Mouse (Mus musculus) C2C12 (cell line): ENCODE data around the gene Ube2d2b. TPM values are rescaled to one million over a fixed set of nuclear protein-coding genes. Genes with fewer than 3 reads are reported as not detected.

Source experiments
- H3K27me3 ChIP-seq: one replicate; pipeline ENCODE4 v1.6.1; 2011; ENCODE audit not compliant: control insufficient read depth, insufficient read depth, insufficient read length
- H3K36me3 ChIP-seq: one replicate; pipeline ENCODE4 v1.6.1; 2011; ENCODE audit not compliant: control insufficient read depth, insufficient read depth
- H3K4me3 ChIP-seq: one replicate; pipeline ENCODE4 v1.5.1; 2011; ENCODE audit warnings: mild to moderate bottlenecking, control low read depth; ENCODE audit not compliant: poor library complexity, insufficient read depth, severe bottlenecking
- H3K79me2 ChIP-seq: one replicate; pipeline ENCODE4 v1.6.1; 2011; ENCODE audit not compliant: control insufficient read depth, insufficient read depth
- H3K79me3 ChIP-seq: one replicate; pipeline ENCODE4 v1.6.1; 2011; ENCODE audit warnings: low read depth, control low read depth
- H3ac ChIP-seq: one replicate; pipeline ENCODE3; 2011; ENCODE audit warnings: low read depth; ENCODE audit not compliant: control insufficient read depth, insufficient read length
- CEBPB ChIP-seq: IDR thresholded peaks from one replicate; pipeline ENCODE4 v1.6.1; 2011; ENCODE audit warnings: low read depth, mild to moderate bottlenecking, control low read depth, moderate library complexity
- CTCF ChIP-seq: IDR thresholded peaks from one replicate; pipeline ENCODE4 v1.5.1; 2011; ENCODE audit not compliant: control insufficient read depth, insufficient read depth, insufficient read length
- FOSL1 ChIP-seq: IDR thresholded peaks from one replicate; pipeline ENCODE4 v1.8.0; 2011; ENCODE audit warnings: mild to moderate bottlenecking, low read length; ENCODE audit not compliant: poor library complexity, insufficient read depth, severe bottlenecking
- MAX ChIP-seq: IDR thresholded peaks from one replicate; pipeline ENCODE4 v1.6.1; 2011; ENCODE audit warnings: mild to moderate bottlenecking, control low read depth
- MYOD1 ChIP-seq: IDR thresholded peaks from one replicate; pipeline ENCODE4 v1.6.1; 2011; ENCODE audit warnings: low read depth; ENCODE audit not compliant: control insufficient read depth, insufficient read length
- MYOG ChIP-seq: IDR thresholded peaks from one replicate; pipeline ENCODE4 v1.6.1; 2011; ENCODE audit not compliant: control insufficient read depth, insufficient read length; ENCODE audit errors: extremely low read depth
- USF1 ChIP-seq: IDR thresholded peaks from one replicate; pipeline ENCODE4 v1.6.1; 2011; ENCODE audit warnings: low read depth, mild to moderate bottlenecking, control low read depth, moderate library complexity
- polyA plus RNA-seq: library from polyadenylated mRNA; unstranded; fragments of >200 nt; fragmentation: generic; extraction: Trizol; gene quantifications from one replicate; pipeline ENCODE4 v1.2.1, GENCODE M21; 2012; ENCODE audit warnings: missing spikeins

Gene Ube2d2b
- polyA plus RNA-seq, 1 experiment = 0.09 TPM

DNA sequence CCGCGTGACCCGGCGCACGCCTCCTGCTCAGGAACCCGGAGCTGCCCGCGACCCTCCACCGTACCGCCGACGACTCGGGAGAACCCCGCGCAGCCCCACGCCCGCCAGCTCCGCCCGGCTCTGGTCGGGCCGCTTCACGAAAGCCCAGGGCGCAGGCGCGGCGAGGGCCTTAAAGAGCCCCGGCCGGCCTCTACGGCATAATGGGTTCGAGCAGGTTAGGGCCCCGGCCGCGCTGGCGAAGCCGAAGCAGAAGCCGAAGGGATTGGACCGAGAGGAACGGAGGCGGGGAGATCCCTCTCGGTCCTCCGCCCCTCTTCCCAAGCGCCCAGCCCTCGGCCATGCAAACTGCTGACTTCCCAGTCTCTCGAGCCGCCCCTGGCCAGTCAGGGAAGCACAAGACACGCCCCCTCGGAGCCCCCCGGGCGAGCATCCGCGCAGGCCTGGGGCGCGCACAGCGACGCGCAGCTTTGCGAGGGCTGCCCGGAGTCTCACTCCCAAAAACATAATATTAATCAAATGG lies 39.1 kb downstream of the Ube2d2b start:
- H3K27me3 ChIP-seq = no peaks in the 10 kb centered on the region
- H3K4me3 ChIP-seq = peak overlapping the region; percentile 57
- peak overlapping the region; percentile 82 for H3ac ChIP-seq
- H3K36me3 ChIP-seq = no peaks in the 10 kb centered on the region
- no peak for TF ChIP-seq MAX
- no peak for TF ChIP-seq USF1
- TF ChIP-seq MYOD1 = no peak
- TF ChIP-seq CEBPB = no peak
- no peak for TF ChIP-seq FOSL1
- TF ChIP-seq CTCF = no peak
- no peak for TF ChIP-seq MYOG
- H3K79me3 ChIP-seq = peaks cover 37% of the 10 kb centered on the region
- H3K79me2 ChIP-seq = peaks cover 44% of the 10 kb centered on the region

DNA sequence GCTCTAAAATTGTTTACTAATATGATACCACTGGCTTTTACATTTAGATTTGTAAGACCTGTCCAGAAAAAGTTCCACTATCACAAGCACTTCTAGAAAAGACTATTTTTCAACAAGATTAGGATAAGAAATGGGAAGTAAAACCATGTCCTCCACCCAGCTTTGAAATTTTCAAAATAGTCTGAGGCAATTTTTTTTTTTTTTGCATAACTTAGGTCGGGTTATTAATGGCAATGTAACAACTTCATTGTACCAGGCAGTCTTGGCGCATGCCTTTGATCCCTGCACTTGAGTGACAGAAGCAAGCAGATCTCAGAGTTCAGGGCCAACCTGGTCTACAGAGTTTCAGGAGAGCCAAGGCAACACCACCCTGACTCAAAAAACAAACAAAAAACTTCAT lies 39.8 kb downstream of the Ube2d2b start:
- no peak for TF ChIP-seq CEBPB
- TF ChIP-seq MYOD1 = no peak
- TF ChIP-seq CTCF = no peak
- TF ChIP-seq FOSL1 = no peak
- TF ChIP-seq MAX = no peak
- no peak for TF ChIP-seq USF1
- no peak for TF ChIP-seq MYOG
- Histone ChIP-seq H3K4me3 (no peak overlapping the region), H3K79me3 (peaks cover 30% of the 10 kb centered on the region), H3K79me2 (peaks cover 37% of the 10 kb centered on the region), H3K36me3 (no peaks in the 10 kb centered on the region), H3K27me3 (no peaks in the 10 kb centered on the region), H3ac (no peak overlapping the region)

DNA sequence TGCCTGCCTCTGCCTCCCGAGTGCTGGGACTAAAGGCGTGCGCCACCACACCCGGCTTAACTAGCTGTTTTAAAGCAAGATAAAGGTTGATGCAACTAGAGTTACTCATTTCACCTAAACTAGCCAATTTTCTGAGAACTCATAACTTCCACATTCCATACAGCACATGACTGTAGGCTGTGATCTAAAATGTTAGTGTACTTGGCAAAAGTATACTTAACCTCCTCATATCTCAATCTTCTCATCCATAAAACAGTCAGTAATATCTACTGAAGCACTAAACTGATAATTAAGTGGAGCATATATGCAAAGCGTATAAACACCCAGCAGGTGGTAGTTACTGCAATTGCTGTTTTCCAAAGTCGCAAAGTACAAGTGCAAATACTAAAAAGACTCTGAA lies 43.4 kb downstream of the Ube2d2b start:
- no peaks in the 10 kb centered on the region for H3K27me3 ChIP-seq
- TF ChIP-seq MAX = no peak
- TF ChIP-seq FOSL1 = no peak
- no peak for TF ChIP-seq USF1
- no peak for TF ChIP-seq CTCF
- TF ChIP-seq MYOD1 = no peak

DNA sequence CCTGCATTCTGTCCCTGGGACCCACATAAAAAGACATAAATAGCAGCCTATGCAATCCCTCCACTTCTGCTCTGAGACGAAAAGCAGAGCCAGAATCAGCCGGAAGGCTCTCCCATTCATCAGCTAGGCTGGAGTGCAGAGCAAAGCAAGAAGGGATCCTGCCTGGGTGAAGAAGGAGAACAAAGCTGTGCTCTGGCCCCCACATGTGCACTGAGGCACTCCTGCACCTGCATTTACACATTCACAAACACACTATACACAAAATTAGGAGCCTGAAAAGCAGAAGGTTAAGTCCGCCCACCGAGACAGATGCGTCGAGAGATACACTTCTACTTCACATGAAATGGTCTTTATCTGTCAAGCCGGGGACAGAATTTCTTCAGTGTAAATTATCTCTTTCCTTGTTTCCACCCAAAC lies 44.0 kb downstream of the Ube2d2b start:
- Histone ChIP-seq H3K79me2 (no peaks in the 10 kb centered on the region), H3K79me3 (no peaks in the 10 kb centered on the region), H3K27me3 (no peaks in the 10 kb centered on the region), H3ac (no peak overlapping the region), H3K36me3 (no peaks in the 10 kb centered on the region), H3K4me3 (no peak overlapping the region)
- TF ChIP-seq MYOD1 = no peak
- no peak for TF ChIP-seq CTCF
- TF ChIP-seq USF1 = no peak
- no peak for TF ChIP-seq CEBPB
- no peak for TF ChIP-seq MYOG
- TF ChIP-seq FOSL1 = no peak
- TF ChIP-seq MAX = no peak

More for the DNA sequence above, 43.4 kb downstream of the Ube2d2b start:
- H3K4me3 ChIP-seq = no peak overlapping the region
- no peaks in the 10 kb centered on the region for H3K36me3 ChIP-seq
- H3K79me2 ChIP-seq = peaks cover under 1% of the 10 kb centered on the region
- H3K79me3 ChIP-seq = no peaks in the 10 kb centered on the region
- H3ac ChIP-seq = no peak overlapping the region

DNA sequence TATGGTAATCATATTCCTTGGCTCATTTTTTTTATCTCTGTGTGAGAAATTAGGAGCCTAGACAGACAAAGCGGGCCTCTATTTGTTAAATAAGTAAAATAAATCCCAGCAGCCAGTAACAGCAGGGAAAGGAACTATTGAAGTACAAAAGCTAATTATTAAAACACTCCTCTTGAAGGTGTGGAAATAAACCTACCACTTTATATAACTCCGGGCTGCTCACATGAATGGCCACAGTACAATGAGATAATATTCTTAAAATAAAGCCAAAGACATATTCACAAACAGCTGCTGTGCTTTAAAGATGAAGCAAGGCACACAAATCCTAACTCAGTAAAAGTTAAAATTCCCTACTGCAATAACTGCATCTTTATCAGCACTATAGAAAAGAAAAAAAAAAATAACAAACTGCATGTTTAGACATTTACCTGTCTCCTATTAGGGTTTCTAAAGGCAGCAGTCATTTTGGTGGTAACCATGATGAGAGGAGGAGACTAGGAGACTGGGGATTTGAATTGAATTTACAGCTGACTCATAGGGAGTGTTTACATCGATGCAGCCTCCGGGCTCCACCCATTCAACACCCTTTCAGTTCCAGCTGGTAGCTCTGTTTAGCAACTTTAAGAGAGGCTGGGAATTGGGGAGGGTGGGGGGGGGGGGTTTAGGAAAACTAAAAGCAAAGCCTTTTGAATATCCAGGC lies 44.8 kb downstream of the Ube2d2b start, which contains the start of gene Evi5:
Gene Evi5 (minus strand): TSS at position 547 of the 700 bp plus-strand sequence.
- Histone ChIP-seq H3K27me3 (no peaks in the 10 kb centered on the region), H3K79me3 (no peaks in the 10 kb centered on the region), H3K4me3 (no peak within 1 kb of the TSS), H3K36me3 (no peaks in the 10 kb centered on the region), H3K79me2 (no peaks in the 10 kb centered on the region), H3ac (no peak within 1 kb of the TSS)
- no peak for TF ChIP-seq USF1
- TF ChIP-seq CEBPB = no peak
- TF ChIP-seq MYOG = no peak
- no peak for TF ChIP-seq CTCF
- TF ChIP-seq MAX = no peak
- no peak for TF ChIP-seq FOSL1
- no peak for TF ChIP-seq MYOD1

DNA sequence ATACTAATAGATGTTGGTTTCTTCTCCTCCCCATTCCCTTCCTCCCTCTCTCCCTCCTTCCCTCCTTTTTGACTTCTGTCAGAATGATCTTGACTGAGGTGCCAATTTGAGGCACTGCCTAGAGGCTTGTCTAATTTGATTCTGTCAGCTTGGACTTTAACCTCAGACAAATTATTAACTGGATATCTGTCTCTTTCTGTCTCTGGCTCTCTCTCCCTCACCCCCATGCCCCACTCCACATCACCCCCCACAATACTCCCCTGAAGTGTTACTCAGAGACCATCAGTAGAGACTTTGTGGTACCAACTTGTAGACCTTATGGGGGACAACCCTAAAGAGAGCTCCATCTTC lies 45.3 kb downstream of the Ube2d2b start:
- no peaks in the 10 kb centered on the region for H3K36me3 ChIP-seq
- no peaks in the 10 kb centered on the region for H3K79me3 ChIP-seq
- H3K4me3 ChIP-seq = no peak overlapping the region
- TF ChIP-seq MYOD1 (no peak), MYOG (no peak)
- no peaks in the 10 kb centered on the region for H3K27me3 ChIP-seq
- H3ac ChIP-seq = no peak overlapping the region
- H3K79me2 ChIP-seq = no peaks in the 10 kb centered on the region
